Mouse (Mus musculus) mammary gland, adult 2 months (tissue): ENCODE results near the gene Enpp4. TPM values are rescaled to one million over a fixed set of nuclear protein-coding genes. Genes with fewer than 3 reads are reported as not detected.

Source experiments
- polyA plus RNA-seq: library from polyadenylated mRNA; depleted of rRNA; stranded (reverse); fragments of >200 nt; gene quantifications from 2 replicates; pipeline ENCODE4 v1.2.3, GENCODE M21; 2012; ENCODE audit warnings: low replicate concordance; rRNA removed

Gene Enpp4
- 3.8 and 10.5 TPM in 2 replicates for polyA plus RNA-seq

DNA sequence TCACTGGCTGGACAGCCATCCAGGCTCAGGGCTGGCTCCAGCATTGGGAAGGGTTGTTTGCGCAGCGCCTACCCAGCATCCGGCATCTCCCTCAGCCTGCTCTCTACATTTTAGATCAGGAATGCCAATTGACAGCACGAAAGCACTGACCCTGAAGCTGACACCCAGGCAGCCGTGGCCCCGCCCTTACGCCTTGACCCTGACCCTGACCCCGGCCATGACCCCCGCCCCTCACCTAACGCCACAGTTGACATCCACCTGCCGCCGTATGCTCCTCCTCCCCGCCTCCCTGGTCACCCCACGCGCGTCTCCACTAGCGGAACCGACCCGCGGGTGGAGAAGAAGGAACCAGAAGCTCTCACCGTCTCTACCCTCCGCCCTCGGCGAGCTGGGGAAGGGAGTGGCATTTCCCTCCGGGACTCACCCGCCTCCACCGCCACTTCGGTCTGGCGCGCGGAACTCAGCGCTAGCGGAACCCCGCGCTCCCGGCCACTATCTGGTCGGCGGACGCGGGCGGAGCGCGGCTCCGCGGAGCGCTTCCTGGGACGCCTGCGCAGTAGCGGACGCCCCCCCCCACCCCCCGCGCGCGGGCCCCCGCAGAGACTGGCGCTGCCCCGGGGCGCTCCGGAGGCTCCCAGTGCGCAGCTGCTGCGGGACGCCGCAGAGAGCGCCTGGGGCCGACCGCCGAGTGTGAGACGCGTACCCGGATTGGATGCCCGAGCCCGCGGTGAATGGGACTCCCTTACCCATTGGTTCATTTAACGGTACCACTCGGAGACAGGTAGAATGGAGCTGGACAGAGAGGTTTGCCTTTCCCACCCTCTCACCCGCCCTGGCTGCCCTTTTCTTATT, at the start of gene Enpp4:
Gene Enpp4, minus strand, starts transcription at position 523 of the 852 bp plus-strand sequence.

DNA sequence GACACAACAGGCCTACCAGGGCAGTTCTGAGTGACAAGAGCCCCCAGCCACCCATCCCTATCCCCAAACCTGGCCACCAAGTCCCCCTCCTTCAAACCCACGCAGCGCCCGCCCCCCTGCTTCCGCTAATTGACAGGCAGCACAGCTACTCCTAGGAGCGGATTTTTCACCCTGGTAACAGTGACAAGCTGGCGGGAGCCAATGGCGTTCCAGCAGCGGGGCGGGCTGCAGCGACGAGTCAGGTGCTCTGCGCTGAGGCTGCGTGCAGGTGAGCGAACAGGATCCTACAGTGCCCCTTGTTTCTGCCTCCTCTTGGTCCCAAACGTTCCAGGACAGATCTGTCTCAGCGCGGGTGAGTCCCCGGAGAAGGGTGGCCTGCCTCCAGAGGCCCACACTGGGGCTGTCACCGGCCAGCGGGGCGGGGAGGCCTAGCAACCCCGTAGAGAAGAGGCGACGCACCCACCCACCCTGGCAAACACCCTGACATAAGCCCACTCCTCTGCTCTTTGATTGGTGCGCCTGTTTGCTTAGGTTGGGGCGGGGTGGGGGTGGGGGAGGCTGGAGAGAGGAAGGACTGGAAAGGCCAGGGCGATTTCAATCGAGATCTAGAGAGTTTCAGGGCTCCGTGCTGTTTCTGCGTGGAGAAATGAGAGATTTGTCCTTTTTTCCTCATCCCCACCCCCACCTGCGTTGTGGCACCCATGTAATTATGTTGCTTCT, 26.8 kb downstream of the Enpp4 start, which contains the start of gene Enpp5:
Gene Enpp5, plus strand, starts transcription at position 183 of the 720 bp plus-strand sequence.

Other genes starting within 250 kb of the Enpp4 start
- gene Enpp5, start 27.0 kb downstream of the Enpp4 start, polyA plus RNA-seq, result 16.6 and 46.9 TPM in 2 replicates
- 1.7 and 10.7 TPM in 2 replicates for gene Clic5, start 82.8 kb upstream of the Enpp4 start, polyA plus RNA-seq